Mouse (Mus musculus): ENCODE results near the gene Gp5. TPM values are rescaled to one million over a fixed set of nuclear protein-coding genes. Genes with fewer than 3 reads are reported as not detected.

Gene Gp5
- total and polyA plus RNA-seq, 3 experiments = 59.2 to 63.1 TPM; not detected in 1

DNA sequence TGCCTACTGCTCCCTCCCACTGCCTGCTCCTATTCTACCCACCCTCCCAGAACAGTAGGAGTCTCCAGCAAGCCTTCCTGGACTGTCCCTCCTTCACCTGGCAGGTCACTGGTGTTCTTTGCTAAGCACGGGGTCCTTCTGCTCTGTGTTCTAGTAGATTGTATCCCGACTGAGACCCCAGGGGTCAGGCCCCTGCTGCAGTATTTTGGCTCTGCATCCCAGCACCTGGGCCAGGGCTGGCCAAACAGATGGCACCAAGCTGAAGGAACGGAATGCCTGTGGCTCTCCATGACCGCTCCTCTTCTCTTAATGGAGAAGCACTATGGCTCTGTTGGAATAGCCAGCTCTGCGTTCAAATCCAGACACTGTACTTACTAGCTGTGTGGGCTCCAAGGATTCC is 44.0 kb downstream of the Gp5 start:
- H3K27ac ChIP-seq (ENCODE audit: control insufficient read depth, low read depth, low read length) = no peak overlapping the region
- H3K79me2 ChIP-seq (ENCODE audit: control insufficient read depth, insufficient read depth, low read length, poor library complexity) = no peaks in the 10 kb centered on the region
- peaks cover 1 to 6% of the 10 kb centered on the region in 2 experiments; a peak in 3 of 4 replicates for H3K27me3 ChIP-seq (ENCODE audit: control insufficient read depth in 1 of 2, insufficient read depth in 2 of 2, low read length in 2 of 2)
- 0 out of 4 replicates have a peak, but pooled peaks cover 0 to 2% of the 10 kb centered on the region in 2 experiments for H3K36me3 ChIP-seq (ENCODE audit: control insufficient read depth in 1 of 2, insufficient read depth in 2 of 2, low read length in 2 of 2)
- TF ChIP-seq RAD21 (IDR thresholded peaks at IDR 0.05; ENCODE audit: low read depth, low read length) = no peak
- TF ChIP-seq USF2 (IDR thresholded peaks at IDR 0.05; ENCODE audit: borderline replicate concordance in 1 of 2, insufficient read depth in 1 of 2, low read depth in 1 of 2, low read length in 2 of 2) = no peak
- no peak for TF ChIP-seq TCF12 (IDR thresholded peaks at IDR 0.05; ENCODE audit: low read depth, low read length)
- no peak for TF ChIP-seq POLR2AphosphoS5 (IDR thresholded peaks at IDR 0.05; ENCODE audit: borderline replicate concordance, low read depth, low read length)
- no peak for TF ChIP-seq CHD1 (IDR thresholded peaks at IDR 0.05; ENCODE audit: low read depth, low read length)
- TF ChIP-seq CHD2 (IDR thresholded peaks at IDR 0.05; ENCODE audit: low read length) = no peak
- TF ChIP-seq HCFC1 (IDR thresholded peaks at IDR 0.05; ENCODE audit: low read depth, low read length) = no peak
- TF ChIP-seq MEF2A (IDR thresholded peaks at IDR 0.05; ENCODE audit: extremely low read depth, insufficient replicate concordance, low read depth, low read length, poor library complexity, severe bottlenecking) = no peak
- no peak for TF ChIP-seq TAL1 (IDR thresholded peaks at IDR 0.05; ENCODE audit: low read length)
- no peak for TF ChIP-seq EP300 (IDR thresholded peaks at IDR 0.05; ENCODE audit: low read depth in 1 of 2, low read length in 2 of 2)
- TF ChIP-seq NELFE (IDR thresholded peaks at IDR 0.05; ENCODE audit: low read depth, low read length) = no peak
- no peak for TF ChIP-seq MAZ (IDR thresholded peaks at IDR 0.05; ENCODE audit: low read depth, low read length)
- TF ChIP-seq ELF1 (IDR thresholded peaks at IDR 0.05; ENCODE audit: low read depth, low read length) = no peak
- no peak for TF ChIP-seq USF1 (IDR thresholded peaks at IDR 0.05; ENCODE audit: low read depth, low read length)
- H3K4me3 ChIP-seq (ENCODE audit: control insufficient read depth in 1 of 2, insufficient read depth in 1 of 2, low read depth in 2 of 2, low read length in 2 of 2) = no peak overlapping the region
- peaks cover 0 to 4% of the 10 kb centered on the region in 2 experiments; a peak in 1 of 4 replicates for H3K4me1 ChIP-seq (ENCODE audit: control insufficient read depth in 1 of 2, insufficient read depth in 2 of 2, low read length in 2 of 2)
- DNase-seq (ENCODE audit: low read depth, low spot score) = no peak
- no peaks in the 10 kb centered on the region for H3K9me3 ChIP-seq (replicated peaks; ENCODE audit: insufficient read depth, low read length)
- no peak overlapping the region for H3K9ac ChIP-seq (ENCODE audit: control insufficient read depth, low read depth, low read length, poor library complexity, severe bottlenecking)

DNA sequence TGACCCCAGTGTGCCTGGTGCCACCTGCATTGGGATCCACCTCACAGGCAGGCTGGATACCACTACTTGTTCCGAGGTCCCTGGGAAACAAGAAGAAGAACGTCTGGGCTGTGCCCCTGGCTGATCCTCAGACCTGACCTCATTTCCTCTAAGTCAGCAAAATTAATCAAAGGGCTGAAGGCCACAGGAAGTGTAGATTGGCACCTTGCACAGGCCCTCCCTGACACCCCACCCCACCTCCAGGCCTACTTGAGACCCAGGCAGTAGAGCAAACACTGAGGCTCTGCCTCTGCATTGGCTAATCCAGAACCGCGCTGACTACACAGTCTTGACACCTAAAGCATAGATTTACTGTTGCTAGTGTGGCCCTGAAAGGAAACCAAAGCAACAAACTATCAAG is 45.0 kb downstream of the Gp5 start:
- H3K9me3 ChIP-seq (replicated peaks; ENCODE audit: insufficient read depth, low read length) = no peaks in the 10 kb centered on the region
- no peak for TF ChIP-seq MAFK (IDR thresholded peaks at IDR 0.05; ENCODE audit: borderline replicate concordance, low read depth, low read length)
- no peak for TF ChIP-seq SIN3A (IDR thresholded peaks at IDR 0.05; ENCODE audit: low read length)
- no peak for TF ChIP-seq NELFE (IDR thresholded peaks at IDR 0.05; ENCODE audit: low read depth, low read length)
- TF ChIP-seq CTCF (IDR thresholded peaks at IDR 0.05 in 2 of 3, conservative IDR thresholded peaks at IDR 0.05 in 1 of 3; ENCODE audit: control insufficient read depth in 1 of 3, insufficient read depth in 1 of 3, low read depth in 2 of 3, low read length in 3 of 3, poor library complexity in 1 of 3, severe bottlenecking in 1 of 3) = no peak
- no peak for TF ChIP-seq CHD2 (IDR thresholded peaks at IDR 0.05; ENCODE audit: low read length)
- TF ChIP-seq NRF1 (IDR thresholded peaks at IDR 0.05; ENCODE audit: insufficient read depth, low read depth, low read length, poor library complexity, severe bottlenecking) = no peak
- TF ChIP-seq GABPA (IDR thresholded peaks at IDR 0.05; ENCODE audit: low read depth, low read length) = no peak
- TF ChIP-seq MEF2A (IDR thresholded peaks at IDR 0.05; ENCODE audit: extremely low read depth, insufficient replicate concordance, low read depth, low read length, poor library complexity, severe bottlenecking) = no peak
- no peak for TF ChIP-seq RCOR1 (IDR thresholded peaks at IDR 0.05; ENCODE audit: low read depth, low read length)
- TF ChIP-seq TBP (IDR thresholded peaks at IDR 0.05; ENCODE audit: low read depth, low read length) = no peak
- TF ChIP-seq BHLHE40 (IDR thresholded peaks at IDR 0.05; ENCODE audit: borderline replicate concordance, low read depth, low read length) = no peak
- no peak for TF ChIP-seq E2F4 (IDR thresholded peaks at IDR 0.05; ENCODE audit: borderline replicate concordance, low read depth, low read length)
- no peak for TF ChIP-seq POLR2AphosphoS5 (IDR thresholded peaks at IDR 0.05; ENCODE audit: borderline replicate concordance, low read depth, low read length)
- TF ChIP-seq HCFC1 (IDR thresholded peaks at IDR 0.05; ENCODE audit: low read depth, low read length) = no peak
- TF ChIP-seq GATA1 (IDR thresholded peaks at IDR 0.05; ENCODE audit: low read depth, low read length) = no peak
- TF ChIP-seq ELF1 (IDR thresholded peaks at IDR 0.05; ENCODE audit: low read depth, low read length) = no peak
- no peak for TF ChIP-seq KAT2A (conservative IDR thresholded peaks at IDR 0.05; ENCODE audit: low read depth, low read length)
- no peak for TF ChIP-seq TAL1 (IDR thresholded peaks at IDR 0.05; ENCODE audit: low read length)
- TF ChIP-seq JUND (IDR thresholded peaks at IDR 0.05; ENCODE audit: low read depth, low read length) = no peak
- TF ChIP-seq TCF12 (IDR thresholded peaks at IDR 0.05; ENCODE audit: low read depth, low read length) = no peak
- no peak overlapping the region for H3K27ac ChIP-seq (ENCODE audit: control insufficient read depth, low read depth, low read length)
- no peak for DNase-seq (ENCODE audit: low read depth, low spot score)
- H3K9ac ChIP-seq (ENCODE audit: control insufficient read depth, low read depth, low read length, poor library complexity, severe bottlenecking) = no peak overlapping the region
- peaks cover 0 to 4% of the 10 kb centered on the region in 2 experiments; a peak in 1 of 4 replicates for H3K4me1 ChIP-seq (ENCODE audit: control insufficient read depth in 1 of 2, insufficient read depth in 2 of 2, low read length in 2 of 2)
- H3K4me3 ChIP-seq (ENCODE audit: control insufficient read depth in 1 of 2, insufficient read depth in 1 of 2, low read depth in 2 of 2, low read length in 2 of 2) = no peak overlapping the region
- H3K36me3 ChIP-seq (ENCODE audit: control insufficient read depth in 1 of 2, insufficient read depth in 2 of 2, low read length in 2 of 2) = 0 out of 4 replicates have a peak, but pooled peaks cover 0 to 2% of the 10 kb centered on the region in 2 experiments
- no peaks in the 10 kb centered on the region for H3K79me2 ChIP-seq (ENCODE audit: control insufficient read depth, insufficient read depth, low read length, poor library complexity)
- peaks cover 1 to 6% of the 10 kb centered on the region in 2 experiments; a peak in 3 of 4 replicates for H3K27me3 ChIP-seq (ENCODE audit: control insufficient read depth in 1 of 2, insufficient read depth in 2 of 2, low read length in 2 of 2)
